7 mouse cellular contexts compared by ENCODE assay signal in the genomic region with DNA sequence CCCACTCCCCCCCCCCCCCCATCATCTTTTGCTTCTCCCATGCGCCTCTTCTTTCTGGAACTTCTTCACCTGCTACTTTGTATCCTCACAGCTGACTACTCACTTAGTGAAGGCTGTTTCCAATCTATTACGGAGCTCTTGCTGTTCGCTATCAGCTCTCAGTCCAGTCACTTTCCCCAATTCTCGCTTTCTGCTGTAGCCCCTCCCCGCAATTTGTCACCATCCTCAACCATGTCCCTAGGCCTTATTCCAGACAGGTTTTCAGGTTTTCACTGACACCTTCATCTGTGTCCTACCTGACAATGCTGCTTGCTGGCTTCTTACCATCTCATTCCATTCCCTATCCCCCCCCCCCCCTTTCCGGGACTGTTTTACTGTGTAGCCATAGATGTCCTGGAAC. TPM values are rescaled to one million over a fixed set of nuclear protein-coding genes. Genes with fewer than 3 reads are reported as not detected.
DNase-seq lines count a peak whose midpoint lies in the region; ATAC-seq and TF ChIP-seq lines count a peak whose summit lies in the region.

No protein-coding gene starts in this region.

- no peak for TF ChIP-seq CTCF in layer of hippocampus, adult 2 months (conservative IDR thresholded peaks at IDR 0.05)

- peaks cover 14% of the 10 kb centered on the region; the same call in 1 of the 2 replicates for H3K36me3 ChIP-seq in embryonic facial prominence, embryonic 15.5 days
- H3K36me3 ChIP-seq in intestine, embryonic 15.5 days, result peaks cover 6% of the 10 kb centered on the region
- H3K36me3 ChIP-seq in neural tube, embryonic 13.5 days, result peaks cover 18% of the 10 kb centered on the region

- no peak for DNase-seq in layer of hippocampus, adult 2 months (ENCODE audit: low spot score in 2 of 2)
- no peak for DNase-seq in layer of hippocampus, postnatal 10 days (ENCODE audit: low spot score in 2 of 2)
- no peak for DNase-seq in adrenal gland, postnatal 36 days

- 52% methylated on average over 6 of the region's 6 CpGs for WGBS in embryonic facial prominence, embryonic 15.5 days
- 70% methylated on average over 6 of the region's 6 CpGs for WGBS in intestine, embryonic 15.5 days
- WGBS in neural tube, embryonic 13.5 days, result 42% methylated on average over 6 of the region's 6 CpGs

- H3K9me3 ChIP-seq in embryonic facial prominence, embryonic 15.5 days (replicated peaks), result no peaks in the 10 kb centered on the region
- H3K9me3 ChIP-seq in intestine, embryonic 15.5 days, result no peaks in the 10 kb centered on the region
- H3K9me3 ChIP-seq in neural tube, embryonic 13.5 days, result no peaks in the 10 kb centered on the region; the same call in 1 of the 2 replicates

- H3K4me2 ChIP-seq in embryonic facial prominence, embryonic 15.5 days (replicated peaks), result peak overlapping the region; percentile 82
- H3K4me2 ChIP-seq in intestine, embryonic 15.5 days (replicated peaks), result peak overlapping the region; percentile 83
- peak overlapping the region; percentile 90 for H3K4me2 ChIP-seq in neural tube, embryonic 13.5 days

- peak overlapping the region; percentile 99 for H3K4me3 ChIP-seq in layer of hippocampus, adult 2 months
- peak overlapping the region; percentile 90 for H3K4me3 ChIP-seq in embryonic facial prominence, embryonic 15.5 days (replicated peaks)
- peak overlapping the region; percentile 89 for H3K4me3 ChIP-seq in intestine, embryonic 15.5 days (replicated peaks)
- H3K4me3 ChIP-seq in neural tube, embryonic 13.5 days, result peak overlapping the region; percentile 97

- peaks cover 20% of the 10 kb centered on the region; the same call in 1 of the 2 replicates for H3K4me1 ChIP-seq in embryonic facial prominence, embryonic 15.5 days
- peaks cover 9% of the 10 kb centered on the region; the same call in 1 of the 2 replicates for H3K4me1 ChIP-seq in intestine, embryonic 15.5 days (replicated peaks)
- peaks cover 33% of the 10 kb centered on the region for H3K4me1 ChIP-seq in neural tube, embryonic 13.5 days (replicated peaks)

- H3K27ac ChIP-seq in layer of hippocampus, adult 2 months, result no peak overlapping the region; the same call in 1 of the 2 replicates
- H3K27ac ChIP-seq in embryonic facial prominence, embryonic 15.5 days (replicated peaks), result no peak overlapping the region
- no peak overlapping the region for H3K27ac ChIP-seq in intestine, embryonic 15.5 days
- H3K27ac ChIP-seq in neural tube, embryonic 13.5 days (replicated peaks), result peak overlapping the region; percentile 93; the same call in 1 of the 2 replicates

- no peak for ATAC-seq in embryonic facial prominence, embryonic 15.5 days (ENCODE audit: insufficient number of reproducible peaks, low FRiP score, low TSS enrichment, low read depth)
- no peak for ATAC-seq in intestine, embryonic 15.5 days
- 0 out of 2 replicates have a peak, but pooled peaks have one; percentile 6 for ATAC-seq in neural tube, embryonic 13.5 days (ENCODE audit: low read depth)
- ATAC-seq in erythroid progenitor cell, adult 5-6 weeks (replicated peaks; ENCODE audit: low FRiP score, poor library complexity, severe bottlenecking), result no peak

- H3K9ac ChIP-seq in embryonic facial prominence, embryonic 15.5 days, result 0 out of 2 replicates have a peak overlapping the region, but pooled peaks have one; percentile 94
- no peak overlapping the region for H3K9ac ChIP-seq in intestine, embryonic 15.5 days
- H3K9ac ChIP-seq in neural tube, embryonic 13.5 days, result peak overlapping the region; percentile 99

- H3K27me3 ChIP-seq in embryonic facial prominence, embryonic 15.5 days, result no peaks in the 10 kb centered on the region
- H3K27me3 ChIP-seq in intestine, embryonic 15.5 days (replicated peaks), result no peaks in the 10 kb centered on the region
- no peaks in the 10 kb centered on the region for H3K27me3 ChIP-seq in neural tube, embryonic 13.5 days

RNA-seq across cellular contexts. Expression of a gene that starts 1.1 kb away (rescaled TPM):
- 100 to 1,000 TPM; 170 to 172 TPM for total RNA-seq in layer of hippocampus, adult 2 months (2021)
- 100 to 1,000 TPM; 159 to 174 TPM for total RNA-seq in layer of hippocampus, postnatal 10 days (2021)
- polyA plus RNA-seq in embryonic facial prominence, embryonic 15.5 days (2015; fragmentation: Nextera tagmentation; extraction: Ambion mirVana), result 33.3 and 35.8 TPM in 2 replicates
- polyA plus RNA-seq in intestine, embryonic 15.5 days (2015; fragmentation: Nextera tagmentation; extraction: Ambion mirVana), result 21.6 and 23.9 TPM in 2 replicates
- 64.8 and 76.9 TPM in 2 replicates for polyA plus RNA-seq in neural tube, embryonic 13.5 days (2015; fragmentation: Nextera tagmentation; extraction: Ambion mirVana)
- 59.1 and 61.6 TPM in 2 replicates for total RNA-seq in erythroid progenitor cell, adult 5-6 weeks (2015; ENCODE audit: low replicate concordance)
- total RNA-seq in erythroid progenitor cell, adult 5-6 weeks (2017; ENCODE audit: low replicate concordance), result 55.4 and 79.1 TPM in 2 replicates
- 10 to 100 TPM; 39.6 to 49.0 TPM for total RNA-seq in adrenal gland, postnatal 36 days (2021)

RNA-seq across cellular contexts. Expression of a gene that starts 16.2 kb away (rescaled TPM):
- total RNA-seq in layer of hippocampus, adult 2 months (2021), result 10 to 100 TPM; 39.6 to 41.5 TPM
- total RNA-seq in layer of hippocampus, postnatal 10 days (2021), result 10 to 100 TPM; 33.1 to 37.5 TPM
- 16.3 and 16.7 TPM in 2 replicates for polyA plus RNA-seq in embryonic facial prominence, embryonic 15.5 days (2015; fragmentation: Nextera tagmentation; extraction: Ambion mirVana)
- 12.1 and 13.1 TPM in 2 replicates for polyA plus RNA-seq in intestine, embryonic 15.5 days (2015; fragmentation: Nextera tagmentation; extraction: Ambion mirVana)
- polyA plus RNA-seq in neural tube, embryonic 13.5 days (2015; fragmentation: Nextera tagmentation; extraction: Ambion mirVana), result 68.9 and 71.8 TPM in 2 replicates
- 1.7 TPM in 1 of 2 replicates, not detected in the other for total RNA-seq in erythroid progenitor cell, adult 5-6 weeks (2015; ENCODE audit: low replicate concordance)
- 0.76 and 1.5 TPM in 2 replicates for total RNA-seq in erythroid progenitor cell, adult 5-6 weeks (2017; ENCODE audit: low replicate concordance)
- 1 to 10 TPM; 4.9 to 5.2 TPM for total RNA-seq in adrenal gland, postnatal 36 days (2021)

RNA-seq across cellular contexts. Expression of a gene that starts 31.9 kb away (rescaled TPM):
- 10 to 100 TPM; 49.7 to 59.1 TPM for total RNA-seq in layer of hippocampus, adult 2 months (2021)
- total RNA-seq in layer of hippocampus, postnatal 10 days (2021), result 10 to 100 TPM; 65.4 to 78.2 TPM
- polyA plus RNA-seq in embryonic facial prominence, embryonic 15.5 days (2015; fragmentation: Nextera tagmentation; extraction: Ambion mirVana), result 157 and 161 TPM in 2 replicates
- 107 and 118 TPM in 2 replicates for polyA plus RNA-seq in intestine, embryonic 15.5 days (2015; fragmentation: Nextera tagmentation; extraction: Ambion mirVana)
- 89.8 and 94.5 TPM in 2 replicates for polyA plus RNA-seq in neural tube, embryonic 13.5 days (2015; fragmentation: Nextera tagmentation; extraction: Ambion mirVana)
- 7.2 and 9.2 TPM in 2 replicates for total RNA-seq in erythroid progenitor cell, adult 5-6 weeks (2015; ENCODE audit: low replicate concordance)
- 1.9 and 8.2 TPM in 2 replicates for total RNA-seq in erythroid progenitor cell, adult 5-6 weeks (2017; ENCODE audit: low replicate concordance)
- 100 to 1,000 TPM; 110 to 130 TPM for total RNA-seq in adrenal gland, postnatal 36 days (2021)

Comparison
In these comparisons a context has a peak if more than half of its experiments do, and no peak if none do; other contexts are left out.
1. RNA of a gene that starts 16.2 kb away (total RNA-seq): 39.6 to 41.5 TPM in layer of hippocampus, adult 2 months and 33.1 to 37.5 TPM in layer of hippocampus, postnatal 10 days; 4.9 to 5.2 TPM in adrenal gland, postnatal 36 days and 0.76 to 1.7 TPM in erythroid progenitor cell, adult 5-6 weeks; every median in the first group is over 4 times any median in the second.
2. RNA of a gene that starts 31.9 kb away (total RNA-seq): 110 to 130 TPM in adrenal gland, postnatal 36 days, 65.4 to 78.2 TPM in layer of hippocampus, postnatal 10 days and 49.7 to 59.1 TPM in layer of hippocampus, adult 2 months; 1.9 to 9.2 TPM in erythroid progenitor cell, adult 5-6 weeks; every median in the first group is over 4 times any median in the second.
3. Peak in every context shown above with its lines, with median percentiles within 50 percentile points of each other: H3K4me3 ChIP-seq and H3K4me2 ChIP-seq.